Mouse (Mus musculus) left cerebral cortex, adult 18-20 months (tissue): ENCODE data around the gene Ehd4. TPM values are rescaled to one million over a fixed set of nuclear protein-coding genes. Genes with fewer than 3 reads are reported as not detected.
A peak's percentile ranks its signal among the peaks of the same experiment; 100 is the strongest.

Experiments
- DNase-seq, 2 experiments: peaks; one replicate each; pipeline ENCODE4 v3.0.0; 2021 to 2022; ENCODE audit warnings: low spot score in 2 of 2, mixed read lengths in 1 of 2
- long read RNA-seq, 2 experiments: library from polyadenylated mRNA; stranded (forward); transcript quantifications; one replicate each; pipeline ENCODE4 v2.0.0; 2021
- total RNA-seq, 2 experiments: library from RNA; stranded (reverse); gene quantifications; 2 replicates each; pipeline ENCODE4 v1.2.3; 2021

Ehd4 gene
- total RNA-seq: 10 to 100 TPM; 14.5 TPM
- long read RNA-seq, experiment 1, transcript Ehd4-201 (6 exons, 3,730 nt): major isoform, 16 of 19 reads
- long read RNA-seq, experiment 1, partial matches to known transcripts: 2 of 19 reads
- long read RNA-seq, experiment 1, other reads (novel, unspliced or antisense): 1 of 19 reads
- long read RNA-seq, experiment 2, transcript Ehd4-201 (6 exons, 3,730 nt): major isoform, 12 of 14 reads
- long read RNA-seq, experiment 2, partial matches to known transcripts: 1 of 14 reads
- long read RNA-seq, experiment 2, other reads (novel, unspliced or antisense): 1 of 14 reads

GRCm38 (mm10) chr2:120154361-120154894, at the start of gene Ehd4:
Ehd4 (minus strand) TSS chr2:120154606.
- DNase-seq: peak; percentile 99

- DNase-seq: no peak
Measured at GRCm38 (mm10) chr2:120203742-120204141, 49.3 kb upstream of the Ehd4 start.

DNA sequence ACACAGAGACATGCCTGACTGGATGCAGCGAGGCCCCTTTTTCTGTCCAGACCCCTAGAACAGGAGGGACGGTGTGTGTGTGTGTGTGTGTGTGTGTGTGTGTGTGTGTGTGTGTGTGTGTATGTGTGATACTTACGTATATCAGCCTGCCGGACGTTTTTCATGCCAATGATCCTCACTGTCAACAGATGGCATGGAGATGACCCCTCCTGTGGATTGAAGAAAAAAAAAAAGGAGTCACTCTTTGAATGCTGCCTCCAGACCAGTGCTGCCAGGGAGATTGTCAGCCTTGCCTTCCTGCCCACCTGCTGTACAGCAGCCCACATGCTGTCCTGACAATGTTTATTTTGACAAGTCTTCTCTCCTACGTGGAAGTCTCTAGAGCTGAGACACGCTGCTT, 45.7 kb upstream of the Ehd4 start:
- DNase-seq: peak in 1 of 2 experiments; percentile 19

DNA sequence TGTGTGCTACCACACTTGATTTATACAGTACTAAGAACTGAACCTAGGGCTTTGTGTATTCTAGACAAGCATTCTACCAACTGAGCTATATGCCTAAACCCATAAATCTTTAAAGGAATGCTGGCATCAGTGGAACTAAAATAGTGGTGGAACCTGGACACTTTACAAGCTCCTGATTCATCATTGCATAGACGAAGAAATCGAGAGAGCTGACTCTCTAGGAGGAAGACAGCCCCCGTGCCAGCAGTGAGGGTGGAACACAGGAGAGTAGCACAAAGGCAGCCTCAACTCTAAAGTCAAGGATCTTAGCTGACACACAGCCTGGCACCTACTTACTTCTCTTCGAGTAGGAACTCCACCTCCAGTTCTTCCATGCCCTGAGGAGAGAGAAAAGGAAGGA, 33.8 kb upstream of the Ehd4 start:
- DNase-seq: no peak

GRCm38 (mm10) chr2:120187583-120187982, 33.2 kb upstream of the Ehd4 start:
- DNase-seq: no peak

DNA sequence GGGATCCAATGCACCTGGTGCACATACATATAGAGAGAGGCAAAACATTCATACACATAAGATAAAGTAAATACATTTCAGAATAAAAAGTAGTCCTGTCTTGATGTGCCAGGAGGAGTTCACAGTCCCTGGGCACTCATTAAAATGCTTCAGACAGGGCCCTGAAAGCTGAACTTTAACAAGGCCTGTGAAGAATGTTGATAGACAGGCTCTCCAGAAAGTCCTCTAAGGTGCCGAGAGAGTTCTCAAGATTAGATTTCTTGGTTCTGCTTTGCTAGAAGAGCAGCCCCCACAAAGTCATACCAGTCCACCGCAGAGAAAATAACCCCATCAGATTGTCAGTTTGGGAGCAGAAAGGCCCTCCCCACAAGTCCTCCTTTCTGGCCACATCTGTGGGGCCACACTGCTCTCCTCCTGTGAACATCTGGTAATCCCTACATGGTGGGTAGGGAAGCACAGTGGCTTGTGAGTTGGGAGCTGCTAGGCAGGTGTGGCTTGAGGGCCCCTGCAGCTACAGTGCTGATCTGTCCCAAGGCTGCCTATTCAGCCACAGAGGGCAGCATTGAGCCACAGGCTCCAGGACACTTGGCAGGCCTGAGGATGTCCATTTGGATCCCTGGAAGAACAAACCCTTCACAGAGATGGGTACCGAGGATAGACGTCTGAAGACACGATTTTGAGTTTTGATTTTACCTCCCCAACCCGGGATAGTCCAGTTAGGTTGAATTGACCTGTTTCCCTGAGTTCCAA, 31.3 kb upstream of the Ehd4 start:
- DNase-seq: no peak

GRCm38 (mm10) chr2:120178936-120179335, 24.5 kb upstream of the Ehd4 start:
- DNase-seq: no peak

DNA sequence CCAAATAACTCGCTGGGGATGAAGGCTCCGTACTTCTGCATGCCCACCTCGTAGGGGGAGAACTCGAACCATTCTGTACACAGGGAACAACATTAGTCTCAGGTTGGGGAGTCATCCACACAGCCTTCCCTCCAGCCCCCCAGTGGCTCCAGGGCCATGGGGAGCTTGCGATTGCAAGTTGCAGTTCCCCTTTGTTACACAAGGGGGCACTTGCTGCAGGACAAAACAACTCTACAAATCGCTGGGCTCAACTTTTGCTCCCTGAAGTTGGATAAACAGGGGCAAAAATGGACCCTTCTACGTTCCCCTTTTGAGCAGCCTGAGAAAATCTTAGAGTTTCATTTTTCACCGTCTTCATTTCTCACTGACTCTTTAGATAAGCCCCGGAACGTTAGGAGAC, 19.3 kb upstream of the Ehd4 start:
- peak; percentile 52 to 68 for DNase-seq

GRCm38 (mm10) chr2:120171362-120171761, 17.0 kb upstream of the Ehd4 start:
- no peak for DNase-seq

- DNase-seq: peak in 1 of 2 experiments; percentile 27
Measured at GRCm38 (mm10) chr2:120170726-120171125, 16.3 kb upstream of the Ehd4 start.

DNA sequence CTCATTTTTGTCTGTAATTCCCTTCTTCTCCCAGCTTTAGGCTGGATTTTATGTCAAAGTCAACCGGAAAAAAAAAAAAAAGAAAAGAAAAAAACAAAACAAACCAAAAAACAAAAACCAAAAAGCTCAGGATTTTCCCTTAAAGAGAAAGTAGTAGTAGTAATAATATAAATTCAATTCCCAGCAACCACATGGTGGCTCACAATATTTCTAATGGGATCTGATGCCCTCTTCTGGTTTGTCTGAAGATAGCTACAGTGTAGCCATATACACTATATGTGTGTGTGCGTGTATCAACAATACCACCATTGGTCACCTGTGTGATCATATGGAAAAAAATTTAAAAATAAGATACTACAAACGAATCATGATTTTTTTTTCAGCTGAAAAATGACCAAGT, 15.0 kb upstream of the Ehd4 start:
- DNase-seq: no peak

DNA sequence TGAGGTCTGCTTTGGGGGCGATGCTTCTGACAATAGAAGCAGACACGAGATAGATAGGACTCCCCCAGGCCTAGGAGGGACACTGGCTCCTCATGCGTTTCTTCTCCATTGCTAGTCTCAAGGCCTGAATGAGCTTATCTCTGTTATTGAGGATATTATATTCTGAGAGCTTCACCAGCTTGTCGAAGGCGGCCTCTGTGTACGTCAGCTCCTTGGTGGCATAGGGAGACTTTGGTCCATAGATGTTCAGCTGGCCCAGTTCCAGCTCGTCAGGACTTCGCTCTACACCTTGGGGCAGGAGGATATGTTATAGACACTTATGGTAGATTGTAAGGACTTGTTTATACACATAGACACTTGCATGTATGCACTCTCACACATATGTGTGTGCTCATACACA, 13.4 kb upstream of the Ehd4 start:
- DNase-seq: no peak

- DNase-seq: no peak
Measured at GRCm38 (mm10) chr2:120165474-120165873, 11.1 kb upstream of the Ehd4 start.

DNA sequence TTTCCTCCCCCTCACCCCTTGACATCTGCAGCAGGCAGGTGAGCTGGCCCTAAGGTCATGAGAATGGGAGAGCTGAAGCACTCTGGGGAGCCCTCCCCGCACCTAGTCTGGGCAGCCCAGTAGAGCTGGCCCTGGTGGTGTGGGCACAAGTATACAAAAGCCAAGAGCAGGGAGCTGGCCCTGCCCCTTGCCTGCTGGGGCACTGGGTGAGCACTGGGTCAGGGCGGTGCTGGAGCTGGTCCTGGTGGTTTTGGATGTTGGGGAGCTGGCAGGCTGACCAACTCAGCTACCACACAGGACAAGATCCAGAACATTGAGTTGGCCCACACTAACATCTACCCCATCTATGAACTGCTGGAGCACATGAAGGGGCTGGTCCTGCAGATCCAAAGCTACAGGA, 5.0 kb upstream of the Ehd4 start:
- DNase-seq: no peak

DNA sequence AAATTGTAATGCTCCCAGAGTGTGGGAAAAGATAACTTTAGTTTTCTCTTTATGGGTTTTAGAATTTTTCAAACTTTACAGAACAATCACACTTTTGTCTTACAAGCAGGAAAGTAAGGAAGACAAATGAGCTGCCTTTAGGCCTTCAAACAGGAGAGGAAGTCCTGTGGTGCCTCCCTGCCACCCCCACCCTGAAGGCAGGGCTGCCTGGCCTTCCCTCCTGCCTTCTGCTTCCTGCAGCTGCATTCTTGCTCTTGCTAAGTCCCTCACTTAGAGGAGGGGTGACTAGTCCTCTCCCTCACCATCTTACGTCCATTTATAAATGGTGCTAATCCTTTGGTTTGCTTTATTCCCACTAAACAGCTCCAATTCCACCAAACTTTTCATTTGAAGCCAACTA, 4.4 kb upstream of the Ehd4 start:
- no peak for DNase-seq

DNA sequence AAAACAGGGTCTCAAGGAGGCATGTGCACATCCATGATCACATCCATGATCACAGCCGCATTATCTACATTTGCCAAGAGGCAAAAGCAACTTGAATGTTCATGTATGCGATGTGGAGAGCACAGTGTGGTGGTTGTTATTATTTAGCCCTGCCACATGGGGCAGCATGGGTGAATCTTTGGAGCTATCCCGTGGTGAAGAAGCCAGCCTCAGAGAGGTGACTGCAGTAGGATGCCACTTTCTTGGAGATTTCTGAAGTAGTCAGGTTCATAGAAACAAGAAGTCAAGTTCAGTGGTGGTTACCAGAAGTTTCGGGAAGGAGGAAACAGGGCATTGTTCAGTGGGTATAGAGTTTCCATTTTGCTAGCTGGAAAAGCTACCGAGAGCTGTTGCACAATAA, 3.6 kb upstream of the Ehd4 start:
- DNase-seq: no peak

GRCm38 (mm10) chr2:120157606-120158005, 3.2 kb upstream of the Ehd4 start:
- no peak for DNase-seq

GRCm38 (mm10) chr2:120153586-120154360, 633 bp downstream of the Ehd4 start:
- DNase-seq: no peak

- no peak for DNase-seq
Measured at GRCm38 (mm10) chr2:120150571-120150970, 3.8 kb downstream of the Ehd4 start.

GRCm38 (mm10) chr2:120149634-120150033, 4.8 kb downstream of the Ehd4 start:
- no peak for DNase-seq

DNA sequence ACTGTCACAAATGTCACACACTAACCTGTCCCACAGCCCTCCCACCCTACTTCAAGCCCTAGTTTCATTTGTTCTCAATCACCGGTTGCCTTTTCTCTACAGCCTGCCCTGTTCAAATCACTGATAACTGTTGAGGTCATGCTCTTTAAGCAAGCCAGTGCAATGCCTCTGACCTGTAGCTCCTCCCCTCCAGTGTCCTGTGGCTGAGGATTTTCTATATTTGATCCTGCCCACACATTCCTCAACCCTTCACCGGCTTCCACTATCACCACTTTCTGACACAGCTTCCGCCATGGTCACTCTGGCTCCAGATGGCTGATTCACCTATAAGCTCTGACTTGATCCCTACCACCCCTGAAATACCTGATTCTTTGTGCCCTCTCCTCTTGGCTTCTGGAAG, 6.4 kb downstream of the Ehd4 start:
- DNase-seq: no peak

- DNase-seq: no peak
Measured at GRCm38 (mm10) chr2:120147364-120147763, 7.0 kb downstream of the Ehd4 start.
